Mouse (Mus musculus) urinary bladder, adult 18-20 months (tissue): ENCODE measurements around the gene Lmnb2.

Source experiments
- DNase-seq, 2 experiments: peaks; one replicate each; pipeline ENCODE4 v3.0.0; 2022; ENCODE audit warnings: low spot score in 2 of 2, mixed read lengths in 2 of 2

Lmnb2 gene

GRCm38 (mm10) chr10:80930361-80931152 is 12.5 kb upstream of the Lmnb2 start:
- DNase-seq = no peak

- DNase-seq = peak; percentile 96 to 99
Observed at GRCm38 (mm10) chr10:80929299-80930226, 11.5 kb upstream of the Lmnb2 start, which contains the start of gene Gadd45b. Gene Gadd45b, plus strand, starts transcription at chr10:80930073.

- DNase-seq = peak; percentile 80 to 83
Observed at GRCm38 (mm10) chr10:80928586-80929298, 10.7 kb upstream of the Lmnb2 start.

DNA sequence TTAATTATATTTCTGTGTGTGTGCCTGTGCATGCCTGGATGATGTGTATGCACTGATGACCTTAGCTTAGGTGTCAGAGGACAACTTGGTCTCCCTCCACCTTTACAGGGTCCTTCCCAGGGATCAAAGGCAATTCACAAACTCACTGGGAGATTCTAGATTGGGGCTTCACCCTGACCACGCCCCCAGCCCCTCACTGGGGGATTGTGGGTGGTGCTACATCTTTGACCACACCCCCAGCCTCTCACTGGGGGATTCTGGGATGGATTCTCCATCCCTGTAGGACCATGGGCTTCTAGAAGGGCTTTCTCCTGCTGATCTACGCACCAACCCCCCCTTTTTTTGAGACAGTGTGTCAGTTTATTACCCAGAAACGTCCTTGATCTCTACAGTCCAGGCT is 7.4 kb upstream of the Lmnb2 start:
- DNase-seq = no peak

GRCm38 (mm10) chr10:80921923-80922322 is 3.9 kb upstream of the Lmnb2 start:
- no peak for DNase-seq

- no peak for DNase-seq
Observed at GRCm38 (mm10) chr10:80917336-80917778, 688 bp downstream of the Lmnb2 start.

- DNase-seq = no peak
Observed at GRCm38 (mm10) chr10:80915736-80916135, 2.3 kb downstream of the Lmnb2 start.

GRCm38 (mm10) chr10:80915260-80915659 is 2.8 kb downstream of the Lmnb2 start:
- DNase-seq = no peak

DNA sequence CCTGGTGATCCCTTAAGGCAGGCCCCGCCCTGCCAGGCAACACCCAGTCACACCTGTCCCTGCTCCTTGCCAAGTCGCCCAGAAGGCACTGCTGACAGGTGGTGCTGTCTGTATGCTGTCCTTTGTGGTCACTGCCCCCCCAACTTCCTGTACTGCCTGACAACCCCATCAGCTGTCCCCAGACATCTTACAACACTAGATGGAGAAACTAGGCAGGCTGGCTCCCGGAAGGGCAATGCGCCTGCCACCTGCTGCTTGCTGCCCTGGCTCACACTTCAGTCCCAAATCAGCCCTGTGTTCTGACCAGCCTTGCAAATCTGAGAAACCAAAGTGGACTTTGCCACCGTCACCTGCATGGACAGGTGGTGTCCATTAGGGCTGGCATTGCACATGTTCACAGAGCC is 3.8 kb downstream of the Lmnb2 start:
- DNase-seq = no peak

DNA sequence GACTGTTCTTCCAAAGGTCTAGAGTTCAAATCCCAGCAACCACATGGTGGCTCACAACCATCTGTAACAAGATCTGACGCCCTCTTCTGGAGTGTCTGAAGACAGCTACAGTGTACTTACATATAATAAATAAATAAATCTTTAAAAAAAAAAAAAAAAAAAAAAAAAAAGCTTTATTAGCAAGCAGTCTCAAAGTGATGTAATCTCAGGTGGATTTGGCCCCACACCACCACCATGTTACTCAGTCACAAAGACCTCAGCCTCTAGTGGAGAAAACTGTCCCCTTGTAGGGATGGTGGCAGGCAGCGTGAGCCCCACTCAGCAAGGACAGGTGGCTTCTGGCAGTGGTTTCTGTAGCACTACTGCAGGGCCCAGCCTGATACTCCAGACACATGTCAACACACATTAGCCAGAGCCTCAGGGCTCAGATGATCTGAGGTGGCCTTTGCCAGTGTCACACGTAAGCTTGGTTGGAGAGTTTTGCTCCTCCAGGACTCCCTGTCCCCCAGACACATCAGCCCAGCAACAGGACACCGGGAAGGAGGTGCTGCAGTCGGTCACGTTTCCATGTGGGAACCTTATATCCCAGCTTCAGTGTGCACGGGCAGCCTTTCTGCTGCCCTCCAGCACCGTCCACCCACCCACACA is 4.6 kb downstream of the Lmnb2 start:
- no peak for DNase-seq

DNA sequence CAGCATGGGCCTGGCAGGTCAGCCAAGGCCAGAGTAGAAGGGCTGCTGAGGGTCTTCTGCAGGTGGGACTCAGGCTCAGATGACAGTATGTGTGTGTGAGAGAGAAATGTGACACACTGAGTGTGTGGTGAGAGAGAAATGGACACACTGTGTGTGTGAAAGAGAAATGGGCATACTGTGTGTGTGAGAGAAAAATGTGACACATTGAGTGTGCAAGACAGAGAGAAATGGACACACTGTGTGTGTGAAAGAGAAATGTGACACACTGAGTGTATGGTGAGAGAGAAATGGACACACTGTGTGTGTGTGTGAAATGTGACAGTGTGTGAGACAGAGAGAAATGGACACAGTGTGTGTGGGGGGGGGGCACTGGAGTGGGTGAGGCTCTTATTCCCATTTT is 6.2 kb downstream of the Lmnb2 start:
- no peak for DNase-seq

- no peak for DNase-seq
Observed at GRCm38 (mm10) chr10:80911354-80911753, 6.7 kb downstream of the Lmnb2 start.

DNA sequence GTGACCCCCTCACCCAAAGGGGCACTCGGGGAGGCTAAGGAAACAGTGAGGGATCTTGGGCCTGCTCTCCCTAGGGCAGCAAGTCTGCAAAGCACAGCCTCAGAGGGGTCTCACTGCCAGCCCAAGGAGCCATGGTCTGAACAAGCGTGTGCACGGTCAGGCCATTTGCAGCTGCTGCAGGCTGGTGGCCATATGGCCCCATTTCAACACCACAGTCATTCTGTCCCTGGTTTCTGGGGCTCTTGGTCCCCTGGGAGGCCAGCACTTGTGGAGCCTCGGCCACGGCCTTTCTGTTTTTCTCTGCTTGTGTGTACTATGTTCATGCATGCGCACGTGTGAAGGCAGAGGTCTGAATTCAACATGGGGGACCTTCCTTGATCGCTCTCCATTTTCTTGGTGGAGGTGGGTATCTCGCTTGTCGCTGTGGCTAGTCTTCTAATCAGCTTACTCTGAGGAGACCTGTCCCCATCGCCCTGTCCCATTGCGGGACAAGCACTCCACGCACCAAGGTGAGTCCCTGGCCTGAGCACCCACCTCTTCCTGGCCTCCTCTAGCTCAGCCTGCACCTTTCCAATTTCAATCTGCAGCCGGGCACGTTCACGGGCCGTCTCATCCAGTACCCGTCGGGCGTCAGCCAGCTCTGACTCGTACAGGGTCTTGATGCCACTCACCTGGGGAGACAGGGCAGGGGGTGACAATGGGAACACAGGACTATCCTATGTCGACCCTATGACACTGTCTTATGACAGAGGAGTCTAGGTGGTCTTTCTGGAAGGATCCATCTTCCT is 8.5 kb downstream of the Lmnb2 start:
- no peak for DNase-seq

- no peak for DNase-seq
Observed at GRCm38 (mm10) chr10:80904709-80905108, 13.3 kb downstream of the Lmnb2 start.

- no peak for DNase-seq
Observed at GRCm38 (mm10) chr10:80904004-80904693, 13.9 kb downstream of the Lmnb2 start.

- no peak for DNase-seq
Observed at GRCm38 (mm10) chr10:80903282-80903681, 14.8 kb downstream of the Lmnb2 start.

DNA sequence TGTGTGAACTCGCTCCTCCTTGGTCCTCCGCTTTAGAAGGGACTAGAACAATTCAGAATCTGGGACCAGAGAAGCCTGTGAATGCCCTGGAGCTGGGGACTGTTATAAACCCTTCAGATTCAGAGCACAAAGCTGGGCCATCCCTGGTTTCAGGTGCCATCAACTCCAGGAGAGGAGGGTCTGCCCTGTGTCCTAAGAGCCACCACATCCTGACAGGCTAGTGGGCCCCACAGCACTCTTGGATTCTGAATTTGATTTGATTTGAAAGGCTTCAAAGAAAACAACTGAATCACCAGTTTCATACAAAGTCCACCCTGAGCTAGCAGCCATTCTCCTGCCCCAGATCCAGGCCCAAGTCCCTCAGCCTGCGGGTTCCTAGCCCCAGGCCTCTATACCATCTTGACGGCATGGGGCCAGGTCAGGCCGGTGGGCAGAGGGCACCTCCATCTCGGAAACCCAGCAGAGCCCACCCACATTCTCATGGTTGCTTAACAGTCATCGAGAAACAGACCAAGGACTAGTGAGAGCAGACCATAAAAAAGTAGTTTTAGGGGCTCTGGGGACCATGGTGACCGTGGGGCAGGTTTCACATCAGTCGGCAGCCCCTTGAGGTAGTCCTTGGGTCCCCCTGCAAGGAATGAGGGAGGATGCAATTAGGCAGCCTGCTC is 15.6 kb downstream of the Lmnb2 start:
- no peak for DNase-seq

GRCm38 (mm10) chr10:80901409-80902272 is 16.4 kb downstream of the Lmnb2 start:
- DNase-seq = no peak
